Mouse (Mus musculus) heart, embryonic 11.5 days (tissue): ENCODE data around the gene Primpol. TPM values are rescaled to one million over a fixed set of nuclear protein-coding genes. Genes with fewer than 3 reads are reported as not detected.
A peak's percentile ranks its signal among the peaks of the same experiment; 100 is the strongest.

Experiments
- ATAC-seq: fragments of 200-750 bp; cut with Nextera tagmentation; replicated peaks from 2 replicates; pipeline ENCODE4 v1.8.0; 2017; ENCODE audit warnings: moderate library complexity; ENCODE audit not compliant: insufficient number of reproducible peaks, low FRiP score, low TSS enrichment
- H3K27ac ChIP-seq: fragments of 300-500 bp; sonication (generic); 2 replicates; pipeline ENCODE4 v1.5.1; 2014; ENCODE audit warnings: mild to moderate bottlenecking, low read depth, low read length
- H3K27me3 ChIP-seq: fragments of 300-500 bp; sonication (generic); 2 replicates; pipeline ENCODE4 v1.6.1; 2014; ENCODE audit warnings: mild to moderate bottlenecking, low read length, mixed read lengths; ENCODE audit not compliant: control insufficient read depth, insufficient read depth
- H3K36me3 ChIP-seq: fragments of 300-500 bp; sonication (generic); 2 replicates; pipeline ENCODE4 v1.6.1; 2014; ENCODE audit warnings: mild to moderate bottlenecking, low read length, moderate library complexity, mixed read lengths; ENCODE audit not compliant: control insufficient read depth, insufficient read depth
- H3K4me1 ChIP-seq: fragments of 300-500 bp; sonication (generic); 2 replicates; pipeline ENCODE4 v1.6.1; 2014; ENCODE audit warnings: low read length; ENCODE audit not compliant: control insufficient read depth, insufficient read depth
- H3K4me2 ChIP-seq: fragments of 300-500 bp; sonication (generic); 2 replicates; pipeline ENCODE4 v1.6.1; 2014; ENCODE audit warnings: mild to moderate bottlenecking, moderate library complexity
- H3K4me3 ChIP-seq: fragments of 300-500 bp; sonication (generic); 2 replicates; pipeline ENCODE4 v1.5.1; 2014; ENCODE audit warnings: low read depth, low read length
- H3K9ac ChIP-seq: fragments of 300-500 bp; sonication (generic); 2 replicates; pipeline ENCODE4 v1.6.1; 2014; ENCODE audit warnings: mild to moderate bottlenecking, low read depth, low read length, moderate library complexity
- H3K9me3 ChIP-seq: fragments of 300-500 bp; sonication (generic); replicated peaks from 2 replicates; pipeline ENCODE4 v1.6.1; 2016; ENCODE audit warnings: low read length; ENCODE audit not compliant: control insufficient read depth
- WGBS: fragments of 180-500 bp; shearing (Covaris S2); extraction: QIAGEN DNeasy Blood & Tissue Kit; methylation state at CpG from one replicate; pipeline ENCODE4 v1.1.7; 2014; ENCODE audit not compliant: insufficient replicate concordance; 5-methylcytosine and 5-hydroxymethylcytosine counted together
- polyA plus RNA-seq: library from polyadenylated mRNA; unstranded; fragments of >200 nt; fragmentation: Nextera tagmentation; extraction: Ambion mirVana; gene quantifications from 2 replicates; pipeline ENCODE4 v1.2.1, GENCODE M21; 2014

Primpol gene
- polyA plus RNA-seq, 1 experiment from 2014 or later, result 9.7 TPM

DNA sequence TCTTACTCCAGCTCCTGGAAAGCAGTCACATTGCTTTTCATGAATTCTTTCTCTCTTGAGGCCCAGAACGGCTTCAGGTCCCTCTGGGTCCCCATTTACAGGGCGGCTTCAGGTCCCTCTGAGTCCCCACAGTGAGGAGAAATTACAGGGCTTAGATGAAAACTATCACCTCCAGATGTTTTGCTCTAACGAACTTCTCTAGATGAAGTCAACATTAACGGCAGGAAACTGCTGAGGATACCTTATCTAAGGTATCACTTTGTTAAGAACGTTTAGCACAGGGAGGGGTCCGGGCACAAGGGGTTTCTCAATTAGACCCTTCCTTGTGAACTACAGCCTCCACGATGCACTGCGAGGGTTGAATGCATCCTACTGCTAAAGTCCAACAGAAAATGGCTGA lies 1.1 kb downstream of the Primpol start:
- Histone ChIP-seq H3K4me1 (peaks cover 8% of the 10 kb centered on the region), H3K27me3 (no peaks in the 10 kb centered on the region), H3K9me3 (no peaks in the 10 kb centered on the region), H3K9ac (no peak overlapping the region), H3K27ac (no peak overlapping the region), H3K36me3 (no peaks in the 10 kb centered on the region), H3K4me2 (peak overlapping the region; percentile 92), H3K4me3 (0 out of 2 replicates have a peak overlapping the region, but pooled peaks have one; percentile 81)
- ATAC-seq, result no peak
- WGBS, result 59% methylated on average over 8 of the region's 8 CpGs

DNA sequence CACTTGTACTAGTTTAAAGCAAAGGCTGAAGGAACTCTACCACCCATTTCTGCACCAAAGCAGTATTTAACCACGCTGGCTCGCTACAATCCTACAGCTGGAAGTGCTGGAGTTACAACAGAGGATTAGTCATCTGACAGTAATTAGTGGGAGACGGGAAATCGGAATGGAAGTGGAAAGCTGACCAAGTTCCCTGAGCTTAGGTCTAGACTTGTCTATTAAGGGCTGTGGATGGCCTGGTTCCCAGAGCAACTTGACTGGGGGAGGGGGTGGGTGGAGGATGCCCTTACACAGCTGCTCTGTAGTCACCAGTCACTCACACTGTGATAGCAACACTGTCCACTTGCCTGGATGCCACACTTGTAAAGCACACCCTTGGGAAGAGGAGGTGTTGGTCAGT lies 3.6 kb downstream of the Primpol start:
- Histone ChIP-seq H3K9me3 (no peaks in the 10 kb centered on the region), H3K36me3 (no peaks in the 10 kb centered on the region), H3K9ac (no peak overlapping the region), H3K27ac (no peak overlapping the region), H3K4me3 (no peak overlapping the region), H3K4me2 (no peak overlapping the region), H3K27me3 (no peaks in the 10 kb centered on the region), H3K4me1 (peaks cover 3% of the 10 kb centered on the region; the same call in 1 of the 2 replicates)
- ATAC-seq, result no peak
- 70% methylated on average over 4 of the region's 4 CpGs for WGBS

DNA sequence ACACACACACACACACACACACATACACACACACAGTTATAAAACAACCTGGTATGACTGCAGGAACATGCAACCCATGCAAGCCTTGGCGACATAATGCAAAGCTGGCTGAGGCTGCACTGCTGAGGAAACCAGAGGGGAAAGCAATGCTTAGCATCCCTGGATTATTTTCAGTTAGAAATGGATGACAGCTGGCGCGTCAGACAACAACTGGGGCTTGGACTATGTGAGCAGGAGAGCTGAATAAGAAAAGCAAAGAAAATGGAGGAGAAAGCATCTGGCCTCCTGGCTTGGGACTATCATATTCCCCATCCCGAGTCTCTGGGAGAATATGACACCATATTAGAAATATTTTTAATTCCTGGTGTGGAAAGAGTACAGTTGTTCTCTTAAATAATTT lies 4.1 kb downstream of the Primpol start:
- no peak for ATAC-seq
- Histone ChIP-seq H3K9me3 (no peaks in the 10 kb centered on the region), H3K4me3 (no peak overlapping the region), H3K27me3 (no peaks in the 10 kb centered on the region), H3K4me1 (peaks cover 3% of the 10 kb centered on the region; the same call in 1 of the 2 replicates), H3K36me3 (no peaks in the 10 kb centered on the region), H3K9ac (no peak overlapping the region), H3K4me2 (no peak overlapping the region), H3K27ac (no peak overlapping the region)
- 87% methylated on average over 4 of the region's 4 CpGs for WGBS

DNA sequence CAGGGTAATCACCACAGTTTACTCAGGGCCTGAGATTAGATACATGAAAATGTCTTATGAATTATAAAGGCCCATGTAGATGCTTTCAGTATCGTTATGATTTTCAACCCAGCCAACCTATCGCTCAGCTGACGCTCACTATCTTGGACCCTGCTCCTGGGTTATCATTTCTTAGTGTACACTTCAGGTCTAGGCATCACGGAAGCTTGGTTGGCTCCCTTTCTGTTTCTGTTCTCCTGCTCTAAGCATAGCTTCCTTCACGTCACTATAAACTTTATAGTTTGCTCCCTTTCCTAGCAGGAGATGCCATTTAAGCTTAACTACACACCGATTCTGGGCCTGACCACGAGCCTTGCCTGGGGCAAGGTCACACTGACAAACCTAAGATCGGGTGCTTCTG lies 5.5 kb downstream of the Primpol start:
- no peak overlapping the region for H3K9ac ChIP-seq
- no peak overlapping the region for H3K27ac ChIP-seq
- WGBS, result 72% methylated on average over 8 of the region's 8 CpGs
- ATAC-seq, result no peak
- no peak overlapping the region for H3K4me2 ChIP-seq
- H3K4me1 ChIP-seq, result peaks cover 3% of the 10 kb centered on the region; the same call in 1 of the 2 replicates
- H3K36me3 ChIP-seq, result no peaks in the 10 kb centered on the region
- no peaks in the 10 kb centered on the region for H3K27me3 ChIP-seq
- H3K9me3 ChIP-seq, result no peaks in the 10 kb centered on the region
- no peak overlapping the region for H3K4me3 ChIP-seq

DNA sequence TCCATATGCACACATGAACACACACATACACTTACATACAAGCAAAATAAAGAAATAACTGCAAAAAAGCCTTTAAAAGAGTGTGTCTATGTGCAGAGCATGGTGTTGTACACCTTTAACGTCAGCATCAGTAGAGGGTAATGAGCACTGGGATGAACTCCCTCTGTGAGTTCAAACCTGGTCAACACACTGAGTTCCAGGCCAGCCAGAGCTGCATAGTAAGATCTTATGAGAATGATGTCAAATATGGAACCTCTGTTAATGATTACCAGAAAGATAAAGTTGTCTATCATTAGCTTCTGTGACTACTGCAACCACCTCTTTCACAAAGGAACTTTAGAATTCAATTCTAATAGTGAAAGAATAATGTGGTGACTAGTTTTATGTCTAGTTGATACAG lies 10.1 kb downstream of the Primpol start:
- Histone ChIP-seq H3K36me3 (peaks cover 8% of the 10 kb centered on the region), H3K27me3 (no peaks in the 10 kb centered on the region), H3K4me1 (no peaks in the 10 kb centered on the region), H3K9me3 (no peaks in the 10 kb centered on the region), H3K4me3 (no peak overlapping the region), H3K4me2 (no peak overlapping the region), H3K27ac (no peak overlapping the region), H3K9ac (no peak overlapping the region)
- 68% methylated on average over 1 of the region's 1 CpGs for WGBS
- ATAC-seq, result no peak

DNA sequence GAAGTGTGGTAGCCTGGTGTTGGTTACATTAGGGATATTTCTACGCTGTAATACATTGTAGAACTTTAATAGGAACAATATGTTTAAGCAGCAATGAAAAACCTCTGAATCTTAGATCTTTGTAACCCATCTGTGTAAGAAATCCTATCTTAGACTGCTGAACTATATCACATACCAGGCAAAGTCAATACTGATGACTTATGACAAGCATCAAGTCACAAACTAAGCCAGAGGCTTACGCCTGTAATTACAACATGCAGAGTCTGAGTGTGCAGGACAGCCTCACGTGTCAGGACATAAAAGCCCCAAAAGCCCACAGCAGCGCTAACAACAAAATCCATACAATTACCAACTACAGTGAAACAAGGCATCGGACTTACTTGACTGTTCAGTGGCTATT lies 13.4 kb downstream of the Primpol start:
- Histone ChIP-seq H3K9ac (no peak overlapping the region), H3K9me3 (no peaks in the 10 kb centered on the region), H3K4me1 (peaks cover 10% of the 10 kb centered on the region), H3K27me3 (no peaks in the 10 kb centered on the region), H3K4me3 (no peak overlapping the region), H3K27ac (no peak overlapping the region), H3K36me3 (peaks cover 8% of the 10 kb centered on the region), H3K4me2 (no peak overlapping the region)
- no peak for ATAC-seq
- WGBS, result 87% methylated on average over 5 of the region's 5 CpGs

DNA sequence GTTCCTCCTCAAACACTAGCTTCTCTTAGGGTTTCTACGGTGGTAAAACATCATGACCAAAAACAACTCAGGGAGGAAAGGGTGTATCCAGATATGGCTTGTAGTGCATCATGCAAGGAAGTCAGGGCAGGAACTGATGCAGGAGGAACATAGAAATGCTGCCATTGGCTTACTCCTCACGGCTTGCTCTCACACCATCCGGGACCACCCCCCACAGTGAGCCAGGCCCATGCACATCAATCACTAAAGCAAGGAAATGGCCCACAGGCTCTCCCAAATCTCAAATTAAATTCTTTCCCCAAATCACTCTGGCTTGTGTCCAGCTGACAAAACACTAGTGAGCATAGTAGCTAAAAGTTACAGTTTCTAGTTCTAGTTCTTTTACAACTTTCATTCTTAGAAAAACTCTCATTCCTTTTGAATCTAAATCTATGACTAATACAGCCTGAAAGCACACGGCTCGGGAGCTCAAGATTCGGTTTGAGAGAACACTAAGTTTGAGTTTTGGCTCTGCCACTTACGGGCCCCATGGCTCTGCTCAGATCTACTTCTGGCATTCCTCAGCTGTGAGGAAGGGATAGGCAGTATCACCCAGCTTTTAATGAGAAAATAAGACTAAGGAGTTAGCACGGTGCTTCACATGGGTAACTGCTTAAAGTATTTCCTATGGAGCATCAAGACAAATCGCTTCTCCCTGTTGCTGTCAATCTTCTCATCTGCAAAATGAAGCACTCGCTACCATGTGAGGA lies 15.9 kb downstream of the Primpol start:
- H3K27me3 ChIP-seq, result no peaks in the 10 kb centered on the region
- H3K4me2 ChIP-seq, result no peak overlapping the region
- no peak overlapping the region for H3K27ac ChIP-seq
- 55% methylated on average over 10 of the region's 10 CpGs for WGBS
- peaks cover 8% of the 10 kb centered on the region for H3K36me3 ChIP-seq
- no peak for ATAC-seq
- no peaks in the 10 kb centered on the region for H3K9me3 ChIP-seq
- H3K4me1 ChIP-seq, result peaks cover 18% of the 10 kb centered on the region
- H3K4me3 ChIP-seq, result no peak overlapping the region
- H3K9ac ChIP-seq, result no peak overlapping the region

DNA sequence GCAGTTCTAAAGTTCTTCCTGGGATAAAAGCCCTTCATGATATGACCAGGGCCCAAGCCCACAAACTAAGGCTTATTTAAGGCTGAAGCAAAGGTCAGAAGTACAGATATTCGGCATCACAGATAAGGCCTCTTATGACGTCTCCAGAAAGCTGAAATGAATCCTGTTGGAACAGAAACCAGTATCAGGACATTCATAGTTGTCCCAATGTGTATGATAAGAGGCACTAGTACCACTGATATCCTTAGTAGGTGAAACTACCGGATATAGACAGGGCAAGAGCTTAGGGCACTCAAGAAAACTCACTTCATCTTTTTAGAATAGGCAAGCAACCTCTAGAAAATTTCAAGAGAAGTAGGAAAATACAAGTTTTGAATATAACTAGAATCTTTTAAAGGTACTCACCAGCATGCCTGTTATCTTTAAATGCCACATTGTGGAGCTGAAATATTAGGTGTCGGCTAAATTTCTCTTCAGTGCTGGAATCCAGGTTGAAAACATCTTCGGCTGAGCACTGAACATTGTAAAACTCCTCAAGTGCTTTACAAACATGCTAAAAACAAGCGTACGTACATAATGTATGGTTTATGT lies 17.6 kb downstream of the Primpol start:
- Histone ChIP-seq H3K27me3 (no peaks in the 10 kb centered on the region), H3K36me3 (no peaks in the 10 kb centered on the region), H3K9me3 (no peaks in the 10 kb centered on the region), H3K27ac (no peak overlapping the region), H3K4me3 (no peak overlapping the region), H3K4me1 (peaks cover 18% of the 10 kb centered on the region), H3K9ac (no peak overlapping the region), H3K4me2 (no peak overlapping the region)
- 60% methylated on average over 7 of the region's 7 CpGs for WGBS
- no peak for ATAC-seq

DNA sequence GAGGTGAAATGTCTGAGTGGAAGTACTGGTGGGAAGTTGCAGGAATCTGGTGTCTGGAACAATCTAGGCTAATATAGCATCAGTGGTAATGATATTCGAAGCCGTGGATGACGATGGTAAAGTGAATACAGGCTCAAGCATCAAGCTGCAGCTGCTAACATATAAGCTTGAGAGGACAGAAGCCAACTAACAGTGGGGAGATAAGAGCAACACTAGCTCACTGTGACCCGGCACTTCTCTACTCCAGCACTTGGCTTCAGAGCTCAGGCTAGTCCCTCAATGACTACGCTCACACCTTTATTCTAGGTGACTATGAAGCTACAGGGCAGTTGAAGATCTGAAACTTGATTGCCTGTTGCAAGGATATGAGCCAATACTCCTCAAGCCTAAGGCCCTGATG lies 18.3 kb downstream of the Primpol start:
- Histone ChIP-seq H3K9ac (no peak overlapping the region), H3K4me2 (no peak overlapping the region), H3K27me3 (no peaks in the 10 kb centered on the region), H3K4me3 (no peak overlapping the region), H3K4me1 (peaks cover 18% of the 10 kb centered on the region), H3K36me3 (no peaks in the 10 kb centered on the region), H3K9me3 (no peaks in the 10 kb centered on the region), H3K27ac (no peak overlapping the region)
- ATAC-seq, result no peak
- WGBS, result 62% methylated on average over 5 of the region's 5 CpGs
